Mouse (Mus musculus) ES-E14 (cell line): ENCODE data around the gene Sos1. TPM values are rescaled to one million over a fixed set of nuclear protein-coding genes. Genes with fewer than 3 reads are reported as not detected.
A peak's percentile ranks its signal among the peaks of the same experiment; 100 is the strongest.

Source experiments
- DNase-seq: peaks from one replicate; pipeline ENCODE4 v3.0.0-alpha.2; 2013; ENCODE audit warnings: low read depth, low spot score
- H3K27ac ChIP-seq: 2 replicates; pipeline ENCODE4 v1.5.1; 2012; ENCODE audit warnings: low read depth, mild to moderate bottlenecking, low read length, moderate library complexity, mixed read lengths; ENCODE audit not compliant: poor library complexity, insufficient read depth, severe bottlenecking
- H3K36me3 ChIP-seq: 2 replicates; pipeline ENCODE4 v1.6.1; 2012; ENCODE audit warnings: mild to moderate bottlenecking, low read length, moderate library complexity, mixed read lengths; ENCODE audit not compliant: control insufficient read depth, poor library complexity, insufficient read depth, severe bottlenecking
- H3K4me1 ChIP-seq, 2 experiments: fragments of 150-350 bp in 1 of 2; sonication (generic) in 1 of 2; 2 replicates each; pipeline ENCODE4 v1.6.1; 2012; ENCODE audit warnings: low read length in 2 of 2, mild to moderate bottlenecking in 1 of 2, mixed read lengths in 1 of 2; ENCODE audit not compliant: control insufficient read depth in 2 of 2, insufficient read depth in 2 of 2, poor library complexity in 1 of 2
- H3K4me3 ChIP-seq, 2 experiments: fragments of 150-350 bp in 1 of 2; sonication (generic) in 1 of 2; 2 replicates each; pipeline ENCODE4 v1.5.1; 2012; ENCODE audit warnings: low read length in 2 of 2, low read depth in 1 of 2, mild to moderate bottlenecking in 1 of 2, mixed read lengths in 1 of 2; ENCODE audit not compliant: insufficient read depth in 1 of 2, poor library complexity in 1 of 2, severe bottlenecking in 1 of 2
- H3K9ac ChIP-seq: 2 replicates; pipeline ENCODE4 v1.6.1; 2012; ENCODE audit warnings: low read depth, mild to moderate bottlenecking, low read length, mixed read lengths; ENCODE audit not compliant: poor library complexity, insufficient read depth, severe bottlenecking
- H3K9me3 ChIP-seq: fragments of 150-350 bp; sonication (generic); 2 replicates; pipeline ENCODE4 v1.6.1; 2012; ENCODE audit warnings: low read depth, mild to moderate bottlenecking, low read length; ENCODE audit not compliant: control insufficient read depth, insufficient read depth
- CHD2 ChIP-seq: IDR thresholded peaks from 2 replicates; pipeline ENCODE4 v1.6.1; 2014; ENCODE audit warnings: mild to moderate bottlenecking, low read depth, low read length, inconsistent platforms
- HCFC1 ChIP-seq: IDR thresholded peaks from 2 replicates; pipeline ENCODE4 v1.6.1; 2012; ENCODE audit warnings: low read length, inconsistent platforms, borderline replicate concordance; ENCODE audit not compliant: insufficient read depth
- MAFK ChIP-seq: IDR thresholded peaks from 2 replicates; pipeline ENCODE4 v1.6.1; 2014; ENCODE audit warnings: mild to moderate bottlenecking, low read depth, low read length, inconsistent platforms; ENCODE audit not compliant: insufficient read depth
- ZC3H11A ChIP-seq: IDR thresholded peaks from 2 replicates; pipeline ENCODE4 v1.6.1; 2012; ENCODE audit warnings: low read depth, mild to moderate bottlenecking, inconsistent platforms, low read length, borderline replicate concordance
- ZNF384 ChIP-seq: IDR thresholded peaks from 2 replicates; pipeline ENCODE4 v1.6.1; 2012; ENCODE audit warnings: low read depth, low read length, inconsistent platforms
- in situ Hi-C, 2 experiments: fragments of 600-800 bp; cut with MboI; formaldehyde crosslinking; loops; one replicate each; pipeline ENCODE4 v1.15.1; 2025; ENCODE audit warnings: low sequenced_read_pairs in 2 of 2, inconsistent platforms in 1 of 2; ENCODE audit not compliant: unreplicated experiment in 2 of 2
- total RNA-seq: library from RNA; depleted of rRNA; stranded (reverse); fragments of 300-350 nt; gene quantifications from 2 replicates; pipeline ENCODE4 v1.2.3, GENCODE M21; 2012

Gene Sos1
- total RNA-seq, 1 experiment: 9.0 TPM

DNA sequence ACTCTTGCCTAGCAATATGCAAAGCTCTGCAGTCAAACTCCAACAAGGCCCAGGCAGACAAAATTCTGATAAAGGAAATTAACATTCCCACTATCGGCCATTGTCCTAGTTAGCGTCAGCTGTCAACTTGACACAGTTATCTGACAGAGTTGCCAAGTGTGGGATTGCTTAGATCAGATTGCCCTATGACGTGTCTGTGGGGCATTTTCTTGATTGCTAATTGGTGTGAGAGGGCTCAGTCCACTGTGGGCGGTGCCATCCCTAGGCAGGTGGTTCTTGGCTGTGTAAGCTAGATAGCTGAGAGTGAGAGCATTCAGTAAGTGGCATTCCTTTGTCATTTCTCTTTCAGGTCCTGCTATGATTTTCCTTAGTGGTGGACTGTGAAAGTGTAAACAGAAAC, 25.1 kb upstream of the Sos1 start:
- Histone ChIP-seq H3K4me1 (peaks cover 9 to 11% of the 10 kb centered on the region in 2 experiments), H3K4me3 (no peak overlapping the region), H3K27ac (no peak overlapping the region), H3K9ac (no peak overlapping the region), H3K36me3 (0 out of 2 replicates have a peak, but pooled peaks cover 2% of the 10 kb centered on the region), H3K9me3 (no peaks in the 10 kb centered on the region)
- no peak for DNase-seq
- no peak for TF ChIP-seq ZNF384
- TF ChIP-seq CHD2: no peak
- no peak for TF ChIP-seq MAFK
- TF ChIP-seq HCFC1: no peak
- no peak for TF ChIP-seq ZC3H11A
- in situ Hi-C loops: no loop called here

DNA sequence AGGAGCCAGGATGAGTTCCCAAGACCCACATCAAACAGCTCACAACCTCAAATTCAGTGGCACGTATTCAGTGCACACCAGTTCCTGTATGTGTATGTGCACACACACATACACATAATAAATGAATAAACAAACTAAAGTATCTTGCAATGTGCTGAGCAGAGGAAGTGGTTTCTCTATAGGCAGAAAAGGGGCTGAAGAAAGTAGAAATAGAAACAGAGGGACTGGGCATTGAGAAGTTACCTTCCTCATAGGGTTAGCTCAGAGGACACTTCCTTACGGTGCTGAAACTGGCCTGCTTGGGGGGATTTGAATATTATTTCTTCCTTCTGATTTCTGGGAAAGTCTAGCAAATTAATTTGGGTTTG, 21.5 kb upstream of the Sos1 start:
- Histone ChIP-seq H3K4me1 (peaks cover 17 to 20% of the 10 kb centered on the region in 2 experiments), H3K9me3 (no peaks in the 10 kb centered on the region), H3K27ac (no peak overlapping the region), H3K4me3 (no peak overlapping the region), H3K9ac (no peak overlapping the region), H3K36me3 (0 out of 2 replicates have a peak, but pooled peaks cover 2% of the 10 kb centered on the region)
- in situ Hi-C loops: no loop called here
- no peak for DNase-seq
- TF ChIP-seq MAFK (no peak), ZNF384 (no peak), ZC3H11A (no peak), HCFC1 (no peak), CHD2 (no peak)

DNA sequence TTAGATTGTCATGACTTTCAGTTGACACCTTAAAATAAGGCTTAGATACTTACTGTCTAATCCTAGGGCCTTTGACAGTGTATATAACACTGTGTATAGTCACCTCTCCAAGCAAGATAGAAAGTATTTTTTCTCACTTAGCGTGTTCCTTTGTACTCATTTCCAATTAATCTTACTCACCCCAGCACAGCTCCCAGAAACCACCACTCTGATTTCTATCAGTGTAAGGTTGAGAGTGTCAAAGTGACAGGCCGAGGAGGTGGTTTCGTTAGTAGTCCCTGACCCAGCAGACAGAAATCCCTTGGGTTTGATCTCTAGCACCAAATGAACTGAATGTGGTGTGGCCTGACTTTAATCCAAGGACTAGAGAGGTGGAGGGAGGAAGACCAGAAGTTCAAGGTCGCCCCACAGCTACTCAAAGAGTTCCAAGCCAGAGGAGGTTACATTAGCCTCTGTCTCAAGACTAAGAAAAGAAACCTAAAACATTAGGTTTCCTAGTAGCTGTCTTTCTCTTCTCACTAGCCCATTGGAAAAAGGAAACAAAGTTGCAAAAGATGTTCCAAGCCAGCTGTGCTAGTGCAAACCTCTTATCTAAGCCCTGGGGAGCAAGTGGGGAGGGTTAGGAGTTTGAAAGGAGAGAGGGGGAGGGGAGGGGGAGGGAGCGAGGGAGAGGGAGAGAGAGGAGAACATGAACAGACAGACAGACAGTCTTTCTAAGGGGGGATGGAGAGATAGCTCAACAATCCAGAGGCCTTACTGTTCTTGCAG, 21.0 kb upstream of the Sos1 start:
- H3K36me3 ChIP-seq: 0 out of 2 replicates have a peak, but pooled peaks cover 2% of the 10 kb centered on the region
- in situ Hi-C loops: no loop called here
- H3K4me1 ChIP-seq: peaks cover 20 to 21% of the 10 kb centered on the region in 2 experiments
- no peak overlapping the region for H3K4me3 ChIP-seq
- DNase-seq: no peak
- no peaks in the 10 kb centered on the region for H3K9me3 ChIP-seq
- H3K27ac ChIP-seq: peak overlapping the region; percentile 51; the same call in 1 of the 2 replicates
- TF ChIP-seq MAFK: no peak
- H3K9ac ChIP-seq: no peak overlapping the region

DNA sequence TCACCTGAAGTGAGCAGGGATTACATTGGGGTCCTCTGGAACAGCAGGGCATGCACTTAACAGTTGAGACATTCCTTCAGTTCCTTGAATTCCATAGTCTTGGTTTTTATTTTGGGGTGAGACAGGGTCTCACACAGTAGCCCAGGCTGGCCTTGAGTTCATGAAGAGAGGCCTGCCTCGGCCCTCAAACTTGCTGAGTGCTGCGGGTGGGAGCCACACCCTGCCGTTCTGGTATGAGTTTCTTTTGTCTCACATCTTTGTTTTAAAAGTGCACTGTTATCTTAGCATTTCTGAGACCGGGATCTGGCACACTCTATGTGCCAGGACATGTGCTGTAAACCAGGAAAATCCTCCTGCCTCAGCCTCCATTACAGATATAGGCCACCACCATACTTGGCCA, 19.8 kb upstream of the Sos1 start:
- no peak for TF ChIP-seq ZC3H11A
- no peak for TF ChIP-seq ZNF384
- no peak for TF ChIP-seq HCFC1
- TF ChIP-seq MAFK: no peak
- no peak for TF ChIP-seq CHD2
- peak; percentile 20 for DNase-seq
- Histone ChIP-seq H3K4me1 (peaks cover 22 to 23% of the 10 kb centered on the region in 2 experiments), H3K9me3 (no peaks in the 10 kb centered on the region), H3K36me3 (0 out of 2 replicates have a peak, but pooled peaks cover 2% of the 10 kb centered on the region), H3K4me3 (peak overlapping the region in 1 of 2 experiments; percentile 27; a peak in 1 of 4 replicates), H3K27ac (peak overlapping the region; percentile 60; the same call in 1 of the 2 replicates), H3K9ac (peak overlapping the region; percentile 50; the same call in 1 of the 2 replicates)
- in situ Hi-C loops: no loop called here
